Mouse (Mus musculus): ENCODE measurements around the gene Igf2bp2.

Igf2bp2 gene

DNA sequence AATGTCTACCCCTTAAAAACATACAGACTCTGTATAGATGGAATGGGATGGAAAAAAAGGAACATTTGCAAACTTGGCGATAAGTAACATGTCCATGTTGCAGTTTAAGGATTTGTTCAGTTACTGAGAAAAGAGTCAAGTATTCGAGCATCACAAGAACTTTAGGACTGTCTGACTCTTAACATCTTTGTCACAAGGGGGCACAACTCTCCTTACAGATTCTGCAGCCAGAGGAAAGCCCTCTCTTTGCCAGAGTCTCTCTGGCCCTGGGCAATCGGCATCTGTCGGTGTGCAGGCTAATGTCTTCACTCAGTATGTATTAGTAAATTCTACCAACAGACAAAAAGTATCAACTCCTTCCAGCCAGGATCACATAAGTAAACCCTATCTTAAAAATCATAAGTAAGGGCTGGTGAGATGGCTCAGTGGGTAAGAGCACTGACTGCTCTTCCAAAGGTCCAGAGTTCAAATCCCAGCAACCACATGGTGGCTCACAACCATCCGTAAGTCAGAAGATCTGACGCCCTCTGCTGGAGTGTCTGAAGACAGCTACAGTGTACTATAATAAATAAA, 57.0 kb downstream of the Igf2bp2 start:
- DNase-seq (ENCODE audit: low spot score): no peak

DNA sequence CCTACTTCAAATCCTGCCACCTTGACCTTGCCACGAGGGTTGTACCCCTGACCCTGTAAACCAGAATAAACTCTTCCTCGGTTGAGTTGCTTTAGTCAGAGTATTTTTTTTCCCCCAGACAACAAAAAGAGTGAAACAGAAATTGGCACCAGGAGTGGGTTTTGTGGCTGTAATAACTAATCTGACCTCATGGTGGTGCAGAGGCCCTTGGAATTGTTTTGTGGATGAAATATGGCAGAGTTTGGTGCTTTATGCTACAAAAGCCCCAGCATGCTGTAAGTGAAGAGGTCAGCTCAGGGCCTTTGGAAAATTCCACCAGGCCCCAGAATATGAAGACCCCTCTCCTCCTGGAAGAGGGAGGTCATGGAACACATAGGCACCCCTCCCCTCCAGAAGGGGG, 63.0 kb downstream of the Igf2bp2 start:
- DNase-seq (ENCODE audit: low spot score): no peak

DNA sequence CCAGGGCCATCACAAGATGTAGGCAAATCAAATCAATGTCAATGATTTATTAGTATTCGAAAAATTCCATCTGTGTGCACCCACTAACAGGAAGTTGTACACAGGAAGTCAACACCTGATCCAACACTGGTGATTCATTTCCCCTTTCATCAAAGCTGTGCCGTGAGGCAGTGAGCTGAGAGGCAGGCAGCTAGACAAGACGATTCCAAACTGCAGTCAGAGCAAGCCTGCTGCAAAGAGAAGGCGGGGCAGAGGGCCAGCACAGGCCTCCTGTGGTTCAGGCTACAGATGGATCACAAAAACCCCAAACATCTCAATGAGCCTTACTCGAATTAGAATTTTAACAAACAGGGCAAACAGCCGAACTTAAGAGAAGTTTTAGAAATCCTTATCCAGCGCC, 65.4 kb downstream of the Igf2bp2 start:
- DNase-seq (ENCODE audit: low spot score): no peak

DNA sequence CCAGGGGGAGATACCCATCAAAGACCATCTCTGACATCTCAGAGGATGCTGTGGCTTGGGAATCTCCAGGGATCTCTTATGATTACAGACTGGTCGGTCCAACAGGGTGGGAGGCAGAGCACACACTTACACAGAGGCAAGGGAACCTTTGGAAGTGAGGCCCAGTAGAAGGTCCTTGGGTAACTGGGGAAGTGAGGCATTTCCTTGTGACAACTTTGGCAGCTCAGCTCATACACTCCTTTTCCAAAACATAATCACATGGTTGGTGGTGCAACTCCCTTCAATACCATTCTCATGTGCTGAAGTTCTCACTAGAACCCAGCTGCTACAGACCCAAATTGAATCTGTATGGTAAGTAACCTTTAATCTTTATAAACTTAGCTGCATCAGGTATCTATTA, 67.3 kb downstream of the Igf2bp2 start:
- DNase-seq (ENCODE audit: low spot score): no peak

DNA sequence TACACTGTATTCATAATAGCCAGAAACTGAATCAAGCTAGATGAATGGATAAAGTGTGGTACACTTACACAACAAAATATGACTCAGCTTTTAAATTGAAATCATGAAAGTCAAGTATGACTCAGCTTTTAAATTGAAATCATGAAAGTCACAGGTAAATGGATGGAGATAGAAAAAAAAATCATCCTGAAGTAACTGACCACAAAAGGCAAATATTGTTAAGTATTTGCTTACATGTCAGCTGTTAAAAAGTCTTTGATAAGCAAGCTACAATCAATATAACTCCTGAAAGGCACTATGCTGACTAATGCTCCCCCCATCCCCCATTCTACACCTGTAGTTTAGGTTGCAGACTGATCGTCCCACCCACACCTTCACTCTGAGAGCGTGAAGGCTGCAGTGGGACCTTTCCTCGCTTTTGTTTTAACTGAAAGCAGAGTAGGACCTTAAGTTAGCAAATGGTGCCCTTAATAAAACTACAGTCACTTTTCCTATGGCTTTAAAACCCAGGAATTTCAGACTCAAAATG, 71.8 kb downstream of the Igf2bp2 start:
- no peak for DNase-seq (ENCODE audit: low spot score)

DNA sequence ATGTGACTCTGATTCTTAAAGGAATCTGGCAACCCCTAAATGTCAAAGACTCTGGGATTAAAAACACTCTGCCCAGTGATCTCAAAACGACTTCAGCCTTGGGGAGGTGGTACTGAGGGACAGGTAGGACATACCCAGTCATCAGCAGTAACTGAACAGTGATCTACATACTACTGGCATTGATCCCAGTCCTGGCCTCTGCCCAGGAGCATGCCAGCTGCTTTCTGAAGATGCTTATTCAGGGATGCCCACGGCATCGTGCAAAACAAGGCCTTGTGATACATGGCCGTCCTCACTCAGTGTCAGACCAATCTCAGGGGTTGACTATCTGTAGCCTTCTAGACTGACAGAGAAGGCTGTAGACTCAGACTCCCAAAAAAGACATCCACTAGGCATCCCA, 77.7 kb downstream of the Igf2bp2 start:
- no peak for DNase-seq (ENCODE audit: low spot score)

DNA sequence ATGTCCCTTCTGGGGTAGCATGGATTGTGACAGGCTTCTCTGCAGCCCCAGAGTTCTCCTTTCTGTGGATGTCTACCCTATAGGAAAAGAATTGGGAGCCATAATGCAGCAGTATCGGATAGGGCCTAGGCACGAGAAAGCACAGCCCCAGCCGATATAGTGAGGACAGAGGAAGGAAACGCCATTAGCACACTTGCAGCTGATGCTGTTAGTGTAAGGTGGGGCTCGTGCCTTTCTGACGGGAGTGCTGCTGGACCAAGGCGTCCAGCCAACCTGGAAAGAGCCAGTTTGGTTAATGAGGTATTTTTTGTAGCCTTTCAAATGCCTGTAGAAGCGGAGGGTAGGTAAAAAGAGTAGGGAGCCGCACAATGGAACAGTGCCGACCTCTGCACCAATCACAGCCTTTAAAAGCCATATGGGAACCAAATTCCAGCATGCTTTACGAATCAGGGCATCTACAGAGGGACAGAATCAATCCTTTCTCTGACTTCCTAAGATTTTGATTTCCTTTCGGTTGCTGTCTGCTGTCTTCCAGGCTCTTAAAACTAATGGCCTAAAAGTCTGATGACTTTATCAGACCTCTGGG, 82.9 kb downstream of the Igf2bp2 start:
- DNase-seq (ENCODE audit: low spot score): no peak

DNA sequence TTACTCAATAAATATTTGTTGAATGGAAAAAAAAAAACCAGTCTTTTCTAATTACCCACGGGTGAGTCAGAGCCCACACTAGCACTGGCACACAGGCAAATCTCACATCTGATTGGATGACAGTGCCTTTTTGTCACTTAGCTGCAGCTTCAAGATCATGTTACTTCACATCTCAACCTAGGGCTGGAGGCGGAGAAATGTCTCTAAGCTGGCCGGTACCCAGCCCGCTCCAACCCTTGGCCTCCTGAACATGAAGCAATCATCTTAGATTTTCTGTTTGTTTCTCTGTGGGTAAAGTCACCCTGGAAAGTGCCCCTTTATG, 86.5 kb downstream of the Igf2bp2 start:
- no peak for DNase-seq (ENCODE audit: low spot score)

DNA sequence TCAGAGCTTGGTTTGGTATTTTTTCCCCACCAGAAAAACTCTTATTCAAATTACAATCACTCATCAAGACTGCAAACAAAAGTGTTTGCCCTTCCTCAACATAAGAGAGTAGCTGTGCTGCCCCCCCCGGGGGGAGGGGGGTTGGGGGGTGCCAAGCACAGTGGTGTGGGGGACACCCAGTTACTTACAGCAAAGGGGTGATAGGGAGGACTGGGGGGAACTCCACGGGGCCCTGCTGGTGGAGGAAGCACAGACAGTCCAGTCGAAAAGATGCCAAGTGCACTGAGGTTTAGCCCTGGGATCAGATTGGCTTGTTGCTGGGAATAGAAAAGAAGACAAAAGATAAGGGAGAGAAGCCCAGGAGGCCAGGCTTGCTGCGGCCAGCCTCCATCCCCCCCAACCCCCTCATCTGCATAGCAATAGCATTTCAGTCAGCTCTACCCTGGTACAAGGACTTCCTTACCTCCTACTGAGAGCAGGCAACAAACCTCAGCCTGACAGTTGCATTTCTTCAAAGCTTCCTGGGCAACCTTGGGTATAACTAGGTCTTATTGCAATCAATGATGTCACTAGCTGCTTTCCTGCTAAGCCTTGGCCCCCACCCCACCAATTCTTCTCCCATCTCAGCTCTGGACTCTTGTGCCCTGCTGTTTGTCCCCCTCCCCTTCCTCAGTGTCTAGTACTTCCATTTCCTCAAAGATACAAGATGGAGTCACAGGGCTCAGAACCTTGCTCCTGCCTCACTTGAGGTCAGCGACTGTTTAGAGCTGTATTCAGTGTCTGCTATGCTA, 87.1 kb downstream of the Igf2bp2 start:
- DNase-seq (ENCODE audit: low spot score): no peak

DNA sequence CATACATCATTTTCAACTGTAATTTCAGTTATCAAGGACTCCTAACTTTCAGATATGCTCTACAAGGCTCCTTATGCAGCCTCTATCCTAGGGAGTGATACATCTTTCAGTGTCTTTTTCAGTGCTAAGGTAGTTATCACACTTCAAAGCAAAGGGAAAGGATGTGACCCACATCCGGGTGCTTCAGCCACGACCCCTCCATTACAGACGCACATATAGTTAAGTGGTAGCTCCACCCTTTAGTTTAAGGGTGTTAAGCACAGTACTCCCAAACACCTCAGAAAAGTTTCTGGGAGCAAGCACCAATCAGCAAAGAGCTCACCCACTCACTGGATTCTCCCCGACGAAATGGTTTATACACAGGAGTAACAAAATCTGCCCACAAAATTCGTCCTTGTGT, 88.0 kb downstream of the Igf2bp2 start:
- DNase-seq (ENCODE audit: low spot score): no peak

DNA sequence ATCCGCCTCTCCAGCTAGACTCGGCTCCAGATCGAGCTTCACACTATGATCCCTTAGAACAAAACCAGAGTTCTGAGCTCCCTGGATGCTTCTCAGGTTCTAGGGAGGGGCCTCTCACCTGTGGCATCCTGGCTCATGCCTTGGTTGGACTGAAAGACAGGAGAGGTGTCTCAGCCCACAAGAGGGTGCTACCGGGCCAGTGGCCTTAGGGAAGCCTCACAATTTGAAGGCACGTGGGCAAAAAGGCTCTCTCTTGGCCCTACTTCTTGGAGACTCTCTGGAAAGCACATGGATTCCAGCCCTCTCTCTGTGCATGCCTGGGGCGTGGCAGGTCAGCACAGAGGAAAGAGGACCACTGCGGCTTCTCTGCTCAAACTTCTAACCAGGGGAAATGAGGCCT, 91.7 kb downstream of the Igf2bp2 start:
- no peak for DNase-seq (ENCODE audit: low spot score)

DNA sequence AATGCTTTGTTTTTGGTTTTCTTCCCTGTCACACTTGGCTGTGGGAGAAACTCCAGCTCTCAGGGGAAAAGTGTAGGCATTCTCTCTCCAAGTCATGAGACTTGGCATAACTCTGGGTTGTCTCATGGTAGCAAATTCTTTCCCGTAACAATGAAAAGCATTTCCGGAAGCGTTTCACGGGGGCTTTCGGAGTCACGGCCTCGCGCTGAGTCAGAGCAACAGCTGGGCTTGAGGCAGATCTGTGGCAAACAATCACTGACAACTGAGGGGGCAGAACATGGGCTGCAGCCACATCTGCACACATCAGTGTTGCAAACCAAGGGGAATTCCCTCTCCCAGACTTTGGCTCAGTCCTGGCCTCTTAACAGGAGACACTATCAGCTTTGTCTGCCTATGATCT, 95.7 kb downstream of the Igf2bp2 start:
- no peak for DNase-seq (ENCODE audit: low spot score)

DNA sequence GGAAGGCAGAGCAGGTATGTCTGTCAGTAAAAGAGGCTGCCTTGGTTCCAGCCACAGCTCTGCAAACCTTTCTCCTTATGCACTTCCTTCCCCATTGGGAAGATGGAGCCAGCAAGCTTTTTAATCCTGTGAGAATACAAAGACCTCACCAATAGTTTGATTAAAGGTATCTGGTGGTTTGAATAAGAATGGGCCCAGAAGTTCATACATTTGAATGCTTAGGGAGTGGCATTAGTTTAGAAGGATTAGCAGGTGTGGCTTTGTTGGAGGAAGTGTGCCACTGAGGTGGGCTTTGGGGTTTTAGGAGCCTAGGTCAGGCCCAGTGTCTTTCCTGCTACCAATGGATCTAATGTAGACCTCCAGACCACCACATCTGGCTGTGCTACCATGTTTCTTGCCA, 97.6 kb downstream of the Igf2bp2 start:
- DNase-seq (ENCODE audit: low spot score): no peak

DNA sequence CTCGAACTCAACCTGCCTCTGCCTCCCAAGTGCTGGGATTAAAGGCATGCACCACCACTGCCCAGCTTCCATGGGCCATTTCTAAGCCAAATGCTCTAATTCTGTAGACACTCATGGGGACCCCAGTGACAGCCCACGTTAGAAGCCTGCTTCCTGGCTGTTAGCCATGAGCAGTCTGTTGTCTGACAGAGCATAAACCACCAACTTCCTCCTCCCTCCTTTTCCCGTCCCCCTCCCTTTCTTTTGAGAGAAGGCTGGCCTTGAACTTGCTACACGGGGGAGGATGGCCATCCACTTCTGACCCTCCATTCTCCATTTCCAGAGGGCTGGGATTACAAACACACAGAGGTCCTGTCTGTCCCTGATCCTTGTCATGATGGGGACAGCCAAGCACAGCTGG, 100.8 kb downstream of the Igf2bp2 start:
- DNase-seq (ENCODE audit: low spot score): no peak

DNA sequence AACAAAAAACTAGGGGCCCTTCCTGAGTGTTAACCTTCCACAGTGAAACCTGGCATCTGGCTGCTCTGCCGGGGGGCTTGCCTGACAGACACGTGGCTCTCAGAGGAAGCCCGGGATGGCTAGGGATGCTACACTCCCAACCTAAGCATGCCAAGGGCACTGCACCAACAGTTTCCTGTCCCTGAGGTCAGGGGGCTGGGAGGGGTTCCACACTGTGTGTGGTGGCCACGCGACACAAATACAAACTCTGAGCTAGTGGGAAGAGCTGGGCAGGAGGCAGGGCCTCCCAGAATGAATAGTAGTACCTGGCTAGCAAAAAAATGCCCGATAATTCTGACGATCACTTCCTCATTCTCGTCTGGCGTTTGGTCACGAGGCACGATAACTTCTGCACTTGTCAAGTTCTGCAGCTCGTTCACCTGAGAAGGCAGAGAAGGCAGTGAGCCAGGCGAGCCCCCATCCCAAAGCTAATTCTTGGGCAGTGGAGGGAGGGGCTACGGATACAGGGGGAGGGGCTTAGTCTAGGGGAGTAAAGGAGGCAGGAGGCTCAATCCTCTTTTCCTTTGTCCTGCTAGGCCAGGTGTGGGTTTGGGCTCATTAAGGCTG, 101.4 kb downstream of the Igf2bp2 start:
- no peak for DNase-seq (ENCODE audit: low spot score)

DNA sequence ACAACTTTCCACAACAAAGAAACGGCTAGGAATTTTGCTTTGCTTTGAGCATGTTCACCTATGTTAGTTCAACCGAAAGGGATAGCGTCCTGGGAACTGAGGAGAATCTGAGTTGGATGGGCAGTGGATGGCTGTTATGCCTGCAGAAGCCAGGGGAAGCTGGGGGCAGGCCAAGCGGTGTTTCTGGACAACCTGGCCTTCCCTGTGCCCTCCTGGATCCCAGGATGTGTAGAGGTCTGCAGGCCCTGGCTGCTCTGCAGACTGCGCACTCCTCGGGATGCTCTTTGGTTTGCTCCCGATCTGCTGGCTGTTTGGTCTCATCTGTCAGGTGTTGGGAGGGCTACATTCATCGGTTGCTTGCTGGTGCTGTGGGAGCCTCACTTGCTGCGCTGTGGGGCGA, 102.7 kb downstream of the Igf2bp2 start:
- DNase-seq (ENCODE audit: low spot score): no peak

DNA sequence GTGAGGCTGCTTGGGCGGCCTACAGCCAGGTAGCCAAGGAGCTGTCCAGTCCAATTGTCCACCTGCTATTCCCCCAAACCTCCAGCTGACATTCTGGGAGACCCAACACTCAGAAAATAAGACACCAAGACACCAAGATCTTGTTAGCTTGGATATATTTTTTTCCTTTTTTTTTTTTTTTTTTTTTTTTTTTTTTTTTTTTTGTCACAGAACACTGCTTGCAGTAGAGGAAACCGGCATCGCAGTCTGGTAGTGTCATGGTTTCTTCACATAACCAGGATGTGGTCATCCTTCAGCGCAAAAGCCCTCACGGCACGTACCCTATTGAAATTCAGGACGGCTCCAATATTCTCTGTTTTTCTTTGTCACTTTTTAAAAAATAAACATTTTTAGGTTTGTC, 104.2 kb downstream of the Igf2bp2 start:
- no peak for DNase-seq (ENCODE audit: low spot score)

DNA sequence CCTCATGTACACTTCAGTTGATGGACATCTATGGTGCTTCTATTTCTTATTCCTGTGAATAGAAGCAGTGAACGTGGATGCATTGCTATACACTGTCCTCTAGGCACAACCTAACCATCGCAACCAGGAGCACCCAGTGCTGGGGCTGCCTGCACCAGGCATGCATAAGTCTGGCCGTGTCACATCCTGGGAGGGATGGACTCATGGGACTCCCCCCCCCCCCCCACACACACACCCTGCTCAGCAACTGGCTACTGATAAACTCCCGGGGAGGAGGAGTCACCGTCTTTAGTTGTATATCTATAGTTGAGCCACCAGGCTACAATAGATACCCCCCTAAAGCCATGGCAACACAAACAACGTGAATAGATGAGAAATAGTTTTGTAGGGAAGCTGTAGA, 105.6 kb downstream of the Igf2bp2 start:
- no peak for DNase-seq (ENCODE audit: low spot score)

DNA sequence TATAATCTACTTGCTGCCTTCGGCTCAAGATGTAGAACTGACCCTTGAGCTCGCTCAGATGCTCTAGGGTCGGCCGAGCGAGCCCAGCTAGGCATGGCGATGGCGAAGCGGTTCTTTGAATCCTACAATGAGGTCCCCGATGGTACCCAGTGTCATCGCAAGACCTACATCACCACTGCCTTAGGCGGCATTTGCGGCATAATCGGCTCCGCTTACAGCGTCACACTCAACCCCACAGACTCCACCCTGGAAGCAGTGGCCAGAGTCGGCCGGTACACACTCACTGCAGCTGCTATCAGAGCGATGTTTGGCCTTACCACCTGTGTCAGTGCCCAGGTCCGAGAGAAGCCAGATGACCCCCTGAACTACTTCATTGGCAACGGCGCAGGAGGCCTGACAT, 109.7 kb downstream of the Igf2bp2 start:
- DNase-seq (ENCODE audit: low spot score): no peak

DNA sequence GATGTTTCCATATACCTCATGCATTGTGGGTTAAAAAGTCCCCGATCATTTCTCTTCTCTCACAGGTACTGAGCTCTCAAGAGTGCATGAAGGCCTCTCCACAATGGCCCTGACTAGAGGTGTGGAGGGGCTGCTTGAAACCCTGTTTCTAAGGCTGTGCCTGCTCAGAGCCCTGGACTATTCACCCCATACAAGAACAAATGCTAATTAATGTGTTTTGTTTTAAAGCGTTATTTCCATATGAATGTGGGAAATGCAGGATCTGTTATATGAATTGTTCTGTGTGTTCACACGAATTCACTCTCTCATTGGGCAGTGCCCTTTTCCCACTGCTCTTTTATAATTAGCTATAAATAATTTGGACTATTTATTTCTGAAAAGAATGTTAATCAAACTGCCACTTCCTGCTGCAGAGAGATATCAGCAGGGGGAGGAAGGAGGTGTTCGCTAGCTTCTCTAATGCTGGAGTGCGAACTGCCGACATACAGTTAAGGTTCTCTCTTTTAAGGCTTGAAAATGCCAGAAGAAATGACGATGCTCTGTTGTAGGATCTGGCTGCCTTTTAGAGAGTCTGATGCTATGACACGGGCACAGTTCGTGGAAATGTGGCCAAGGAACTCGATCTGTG, 116.2 kb downstream of the Igf2bp2 start:
- DNase-seq (ENCODE audit: low spot score): no peak

DNA sequence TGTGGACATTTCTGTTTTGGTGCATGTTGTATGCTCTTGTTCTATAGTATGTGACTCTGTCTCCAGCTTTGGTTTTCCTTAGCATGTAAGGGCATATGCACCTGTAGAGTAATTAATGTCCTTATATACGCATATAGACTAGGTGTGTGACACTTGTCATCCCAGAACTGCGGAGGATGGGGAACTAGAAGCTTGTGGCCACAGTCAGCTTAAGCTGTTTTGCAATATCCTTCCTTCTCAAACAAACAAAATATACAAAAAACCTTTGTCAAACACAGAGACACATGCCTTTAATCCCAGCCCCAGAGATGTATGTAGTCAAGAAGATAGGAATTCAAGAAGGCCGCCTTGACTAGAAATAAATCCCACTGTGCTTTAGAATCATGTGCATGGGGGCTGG, 117.2 kb downstream of the Igf2bp2 start:
- DNase-seq (ENCODE audit: low spot score): no peak

DNA sequence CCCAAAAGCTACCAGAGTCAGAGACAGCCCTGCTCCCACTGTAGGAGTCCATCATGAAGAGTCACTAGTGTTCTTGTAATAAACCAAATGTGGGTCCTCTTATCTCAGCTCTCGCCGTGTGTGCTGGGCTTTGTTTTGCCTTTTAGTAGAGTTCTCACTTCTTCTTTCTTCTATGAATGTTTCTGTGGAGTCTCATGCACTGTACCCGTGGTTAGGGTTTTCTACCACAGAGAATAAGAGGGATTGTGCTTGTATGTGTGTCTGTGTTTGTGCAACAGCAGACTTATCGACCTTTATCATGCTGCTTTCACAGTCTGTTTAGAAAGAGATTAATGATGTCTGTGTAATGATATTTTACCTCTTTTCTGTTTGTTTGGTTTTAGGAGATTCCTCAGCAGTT, 119.3 kb downstream of the Igf2bp2 start:
- DNase-seq (ENCODE audit: low spot score): no peak

DNA sequence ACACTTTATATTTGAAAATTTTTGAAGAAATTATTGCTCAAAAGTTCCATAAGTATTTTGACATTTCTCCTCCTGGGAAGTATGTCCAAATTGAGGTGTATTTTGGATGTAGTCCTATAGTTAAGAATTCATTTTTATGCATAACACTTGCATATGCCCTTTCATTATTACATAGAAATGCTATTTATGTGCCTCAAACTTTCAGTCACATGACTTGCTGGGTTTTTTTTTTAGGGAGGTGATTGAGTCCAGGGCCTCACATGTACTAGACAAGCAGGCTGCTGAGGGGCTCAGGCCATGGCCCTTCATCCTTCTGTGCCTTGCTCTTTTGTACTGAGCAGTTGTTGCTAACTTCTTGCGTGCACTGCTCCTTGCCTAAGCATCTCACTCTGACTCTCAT, 123.1 kb downstream of the Igf2bp2 start:
- no peak for DNase-seq (ENCODE audit: low spot score)

Measured in yolk sac, embryonic 10.5 days (tissue).